Mouse (Mus musculus) intestine, embryonic 16.5 days (tissue): ENCODE results near the gene Gpr162. TPM values are rescaled to one million over a fixed set of nuclear protein-coding genes. Genes with fewer than 3 reads are reported as not detected.
A peak's percentile ranks its signal among the peaks of the same experiment; 100 is the strongest.

Experiments
- ATAC-seq: fragments of 200-750 bp; cut with Nextera tagmentation; 2 replicates; pipeline ENCODE4 v1.8.0; 2017; ENCODE audit warnings: moderate TSS enrichment, moderate library complexity
- H3K27ac ChIP-seq: fragments of 300-500 bp; sonication (generic); 2 replicates; pipeline ENCODE4 v1.5.1; 2014; ENCODE audit warnings: mild to moderate bottlenecking, low read length
- H3K27me3 ChIP-seq: fragments of 300-500 bp; sonication (generic); replicated peaks from 2 replicates; pipeline ENCODE4 v1.6.1; 2014; ENCODE audit warnings: low read length, control low read depth, mixed read lengths; ENCODE audit not compliant: control insufficient read depth, insufficient read depth
- H3K36me3 ChIP-seq: fragments of 300-500 bp; sonication (generic); 2 replicates; pipeline ENCODE4 v1.6.1; 2014; ENCODE audit warnings: low read length, control low read depth; ENCODE audit not compliant: control insufficient read depth, insufficient read depth
- H3K4me1 ChIP-seq: fragments of 300-500 bp; sonication (generic); 2 replicates; pipeline ENCODE4 v1.6.1; 2014; ENCODE audit warnings: low read length, control low read depth, mixed read lengths; ENCODE audit not compliant: control insufficient read depth, insufficient read depth
- H3K4me2 ChIP-seq: fragments of 300-500 bp; sonication (generic); 2 replicates; pipeline ENCODE4 v1.6.1; 2014; ENCODE audit warnings: low read depth, low read length, control low read depth
- H3K4me3 ChIP-seq: fragments of 300-500 bp; sonication (generic); 2 replicates; pipeline ENCODE4 v1.5.1; 2014; ENCODE audit warnings: mild to moderate bottlenecking, low read length
- H3K9ac ChIP-seq: fragments of 300-500 bp; sonication (generic); 2 replicates; pipeline ENCODE4 v1.6.1; 2014; ENCODE audit warnings: low read depth, low read length
- H3K9me3 ChIP-seq: fragments of 300-500 bp; sonication (generic); 2 replicates; pipeline ENCODE4 v1.6.1; 2016; ENCODE audit warnings: low read length, control low read depth; ENCODE audit not compliant: control insufficient read depth
- WGBS: fragments of 180-500 bp; shearing (Covaris S2); extraction: QIAGEN DNeasy Blood & Tissue Kit; methylation state at CpG from one replicate; pipeline ENCODE4 v1.1.7; 2014; 5-methylcytosine and 5-hydroxymethylcytosine counted together
- polyA plus RNA-seq: library from polyadenylated mRNA; unstranded; fragments of >200 nt; fragmentation: Nextera tagmentation; extraction: Ambion mirVana; gene quantifications from 2 replicates; pipeline ENCODE4 v1.2.1, GENCODE M21; 2015

Gpr162 gene
- polyA plus RNA-seq, 1 experiment from 2014 or later = 0.77 TPM

DNA sequence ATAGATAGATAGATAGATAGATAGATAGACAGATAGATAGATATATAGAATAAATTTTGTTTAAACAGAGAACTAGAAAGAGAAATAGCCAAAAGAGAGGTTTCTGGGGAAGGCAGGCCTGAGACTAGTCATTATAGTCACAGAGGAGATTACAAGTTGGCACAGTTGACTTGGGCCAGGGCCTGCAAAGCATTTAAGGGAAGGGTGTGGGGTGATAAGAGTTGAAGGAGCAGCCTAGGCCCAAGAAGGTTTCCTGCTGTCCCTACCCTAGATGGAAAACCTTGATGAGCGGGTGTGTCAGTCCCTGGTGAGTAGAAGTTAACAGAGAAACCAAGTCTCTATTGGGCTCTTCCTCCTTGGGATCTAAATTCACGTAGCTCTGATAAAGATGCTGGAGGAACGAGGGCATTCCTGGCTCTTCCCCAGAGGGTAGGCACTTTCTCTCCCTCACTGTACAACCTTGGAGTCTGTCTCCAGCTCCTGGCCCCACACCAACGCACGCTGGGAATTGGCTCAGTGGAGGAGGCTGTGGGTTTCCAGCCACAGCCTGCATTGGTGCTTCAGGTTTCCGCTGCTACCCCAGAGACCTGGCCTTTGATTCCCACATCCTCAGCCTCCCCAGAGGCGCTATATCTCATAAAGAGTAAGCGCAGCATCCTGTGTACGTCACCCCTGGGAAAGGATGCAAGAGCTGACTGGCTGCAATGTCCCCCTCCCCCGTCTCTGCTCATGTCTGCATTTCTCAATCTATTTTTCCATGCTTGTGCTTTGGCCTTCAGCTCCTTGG lies 21.1 kb upstream of the Gpr162 start:
- Histone ChIP-seq H3K9me3 (no peaks in the 10 kb centered on the region), H3K36me3 (no peaks in the 10 kb centered on the region), H3K27ac (no peak overlapping the region), H3K4me1 (no peaks in the 10 kb centered on the region), H3K27me3 (no peaks in the 10 kb centered on the region), H3K9ac (no peak overlapping the region), H3K4me3 (no peak overlapping the region), H3K4me2 (no peak overlapping the region)
- no peak for ATAC-seq
- WGBS = 75% methylated on average over 10 of the region's 10 CpGs

GRCm38 (mm10) chr6:124883351-124883750 lies 19.6 kb upstream of the Gpr162 start:
- 78% methylated on average over 10 of the region's 10 CpGs for WGBS
- H3K9ac ChIP-seq = no peak overlapping the region
- no peaks in the 10 kb centered on the region for H3K27me3 ChIP-seq
- H3K4me2 ChIP-seq = no peak overlapping the region
- H3K36me3 ChIP-seq = no peaks in the 10 kb centered on the region
- no peak overlapping the region for H3K27ac ChIP-seq
- no peaks in the 10 kb centered on the region for H3K4me1 ChIP-seq
- H3K9me3 ChIP-seq = no peaks in the 10 kb centered on the region
- no peak for ATAC-seq
- no peak overlapping the region for H3K4me3 ChIP-seq

DNA sequence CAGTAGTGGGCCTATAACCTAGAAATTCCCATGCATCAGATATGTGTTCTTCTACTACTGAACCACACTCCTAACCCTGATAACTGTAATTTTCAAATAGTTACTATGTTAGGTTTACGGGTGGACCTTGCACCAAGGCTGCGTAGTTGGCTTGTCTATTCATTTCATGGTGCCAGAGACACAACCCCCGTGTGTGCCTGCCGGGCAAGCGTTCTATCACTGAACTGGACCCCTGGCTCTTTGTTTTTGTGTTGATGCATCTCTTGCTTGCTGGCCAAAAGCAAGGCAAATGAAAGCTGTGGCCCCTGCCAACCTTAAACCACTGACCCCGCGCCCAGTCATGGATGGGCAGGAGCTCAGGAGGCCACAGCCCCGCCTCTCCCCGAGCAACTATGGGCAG lies 18.0 kb upstream of the Gpr162 start:
- Histone ChIP-seq H3K27me3 (no peaks in the 10 kb centered on the region), H3K4me2 (no peak overlapping the region), H3K27ac (no peak overlapping the region), H3K4me3 (no peak overlapping the region), H3K9me3 (no peaks in the 10 kb centered on the region), H3K36me3 (no peaks in the 10 kb centered on the region), H3K9ac (no peak overlapping the region), H3K4me1 (no peaks in the 10 kb centered on the region)
- ATAC-seq = no peak
- WGBS = 90% methylated on average over 9 of the region's 9 CpGs

DNA sequence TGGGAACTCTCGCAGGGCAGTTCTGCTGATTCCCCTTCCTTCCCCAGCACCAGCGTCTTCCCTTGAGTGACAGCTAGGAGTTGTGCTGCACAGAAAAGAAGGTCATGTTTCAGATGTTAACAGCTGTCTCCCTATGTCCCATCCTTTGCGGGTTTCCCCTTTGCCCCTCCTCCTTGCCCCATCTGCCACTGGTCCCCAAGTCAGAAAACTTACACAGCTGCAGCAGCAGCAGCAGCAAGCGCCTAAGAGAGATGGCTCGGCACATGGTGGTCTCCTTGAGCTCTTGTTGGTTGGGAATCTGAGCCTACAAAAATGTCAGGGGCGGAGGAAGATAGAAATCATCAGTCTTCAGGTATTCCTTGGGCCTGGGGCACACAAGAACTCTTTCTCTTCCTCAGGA lies 15.6 kb upstream of the Gpr162 start:
- Histone ChIP-seq H3K4me1 (no peaks in the 10 kb centered on the region), H3K9me3 (no peaks in the 10 kb centered on the region), H3K4me2 (no peak overlapping the region), H3K36me3 (no peaks in the 10 kb centered on the region), H3K27me3 (no peaks in the 10 kb centered on the region), H3K27ac (no peak overlapping the region), H3K4me3 (no peak overlapping the region), H3K9ac (no peak overlapping the region)
- ATAC-seq = no peak
- WGBS = 51% methylated on average over 6 of the region's 6 CpGs

GRCm38 (mm10) chr6:124874348-124874747 lies 10.6 kb upstream of the Gpr162 start:
- H3K4me1 ChIP-seq = no peaks in the 10 kb centered on the region
- 53% methylated on average over 2 of the region's 3 CpGs for WGBS
- no peak overlapping the region for H3K9ac ChIP-seq
- no peaks in the 10 kb centered on the region for H3K36me3 ChIP-seq
- no peak overlapping the region for H3K27ac ChIP-seq
- no peak for ATAC-seq
- H3K4me3 ChIP-seq = no peak overlapping the region
- H3K9me3 ChIP-seq = no peaks in the 10 kb centered on the region
- H3K27me3 ChIP-seq = no peaks in the 10 kb centered on the region
- no peak overlapping the region for H3K4me2 ChIP-seq

DNA sequence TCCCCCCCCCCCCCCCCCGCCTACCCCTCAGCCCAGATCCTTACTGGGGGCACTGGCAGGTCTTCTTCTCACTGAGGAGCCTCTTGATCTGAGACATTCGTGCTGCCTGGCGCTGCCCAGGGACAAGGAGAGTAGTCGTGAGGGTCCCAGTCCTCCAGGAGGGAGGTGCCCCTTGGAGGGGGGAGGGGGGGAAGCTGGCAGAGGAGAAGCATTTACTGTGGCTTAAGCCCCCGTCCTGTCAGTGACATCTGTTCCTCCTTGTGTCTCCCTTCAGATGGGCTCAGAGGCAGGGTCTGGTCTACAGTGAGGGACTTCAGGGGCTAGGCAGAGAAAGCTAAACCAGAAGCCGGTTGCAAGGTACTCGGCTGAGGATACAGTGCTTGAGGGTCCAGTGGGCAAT lies 2.8 kb upstream of the Gpr162 start:
- 66% methylated on average over 6 of the region's 7 CpGs for WGBS

GRCm38 (mm10) chr6:124865766-124866362 lies 2.1 kb upstream of the Gpr162 start:
- Histone ChIP-seq H3K4me2 (no peak overlapping the region), H3K9ac (no peak overlapping the region), H3K27ac (no peak overlapping the region), H3K9me3 (no peaks in the 10 kb centered on the region), H3K4me3 (no peak overlapping the region), H3K4me1 (peaks cover 11% of the 10 kb centered on the region), H3K36me3 (no peaks in the 10 kb centered on the region), H3K27me3 (peaks cover 9% of the 10 kb centered on the region; the same call in 1 of the 2 replicates)
- 48% methylated on average over 18 of the region's 18 CpGs for WGBS
- ATAC-seq = no peak

More for the DNA sequence above, 2.8 kb upstream of the Gpr162 start:
- H3K9ac ChIP-seq = no peak overlapping the region
- no peak overlapping the region for H3K4me3 ChIP-seq
- H3K4me2 ChIP-seq = no peak overlapping the region
- peaks cover 11% of the 10 kb centered on the region for H3K4me1 ChIP-seq
- no peaks in the 10 kb centered on the region for H3K9me3 ChIP-seq
- no peak overlapping the region for H3K27ac ChIP-seq
- ATAC-seq = no peak
- peaks cover 9% of the 10 kb centered on the region; the same call in 1 of the 2 replicates for H3K27me3 ChIP-seq
- H3K36me3 ChIP-seq = no peaks in the 10 kb centered on the region

DNA sequence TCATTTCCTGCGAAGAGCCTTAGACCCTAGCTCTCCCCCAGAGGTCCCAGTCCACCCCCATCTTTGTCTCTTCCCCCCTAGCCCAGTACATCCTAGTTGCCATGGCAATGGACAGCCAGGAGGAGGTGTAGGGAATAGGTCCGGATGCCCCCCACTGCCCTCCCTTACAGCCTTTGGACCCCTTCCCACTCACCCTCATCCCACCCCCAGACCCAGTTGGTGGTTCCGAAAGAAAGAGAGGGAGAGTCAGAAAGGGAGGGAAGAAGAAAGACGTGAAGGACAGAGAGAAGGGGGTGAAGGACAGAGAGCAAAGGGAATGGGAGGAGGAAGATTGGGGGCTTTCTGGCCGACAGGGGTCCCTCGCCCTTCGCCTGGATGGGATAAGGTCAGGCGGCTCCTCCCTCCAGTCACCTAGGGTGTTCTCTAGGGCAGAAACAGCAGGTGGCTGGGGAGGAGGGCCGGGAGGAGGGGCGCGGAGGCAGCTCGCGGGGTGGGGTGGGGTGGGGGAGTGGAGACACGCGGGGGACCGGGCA lies 592 bp downstream of the Gpr162 start:
- H3K36me3 ChIP-seq = no peaks in the 10 kb centered on the region
- H3K27ac ChIP-seq = no peak overlapping the region
- H3K4me2 ChIP-seq = peak overlapping the region; percentile 99
- 3% methylated on average over 11 of the region's 16 CpGs for WGBS
- H3K9me3 ChIP-seq = no peaks in the 10 kb centered on the region
- H3K9ac ChIP-seq = peak overlapping the region; percentile 77
- no peak; the same call in 1 of the 2 replicates for ATAC-seq
- peaks cover 13% of the 10 kb centered on the region for H3K4me1 ChIP-seq
- peaks cover 16% of the 10 kb centered on the region; the same call in 1 of the 2 replicates for H3K27me3 ChIP-seq
- H3K4me3 ChIP-seq = peak overlapping the region; percentile 62

- ATAC-seq = no peak
- Histone ChIP-seq H3K27me3 (peaks cover 19% of the 10 kb centered on the region; the same call in 1 of the 2 replicates), H3K4me3 (peak overlapping the region; percentile 62), H3K4me1 (peaks cover 17% of the 10 kb centered on the region), H3K36me3 (no peaks in the 10 kb centered on the region), H3K4me2 (peak overlapping the region; percentile 99), H3K27ac (no peak overlapping the region), H3K9ac (peak overlapping the region; percentile 77; the same call in 1 of the 2 replicates), H3K9me3 (no peaks in the 10 kb centered on the region)
- WGBS = 17% methylated on average over 8 of the region's 8 CpGs
Measured at GRCm38 (mm10) chr6:124862406-124863124, 1.2 kb downstream of the Gpr162 start.
